Mouse (Mus musculus) erythroblast, embryonic 14.5 days (primary cell): ENCODE results near the gene Exph5.

Experiments used
- GATA1 ChIP-seq: IDR thresholded peaks from 2 replicates; pipeline ENCODE4 v1.6.1; 2012; ENCODE audit warnings: low read length, inconsistent platforms, mixed read lengths
- TAL1 ChIP-seq: IDR thresholded peaks from 3 replicates; pipeline ENCODE4 v1.6.1; 2012; ENCODE audit warnings: low read length, inconsistent platforms, mixed read lengths

- no peak for TF ChIP-seq TAL1
- no peak for TF ChIP-seq GATA1
Observed at GRCm38 (mm10) chr9:53290006-53290405, 11.5 kb upstream of the Exph5 start.
